Mouse (Mus musculus): Measurements from ENCODE around the gene Tecta.

- TF ChIP-seq POLR2A (IDR thresholded peaks at IDR 0.05; ENCODE audit: insufficient read depth, low read length) = no peak
- TF ChIP-seq EP300 (IDR thresholded peaks at IDR 0.05; ENCODE audit: insufficient read depth, low read depth, low read length) = no peak
These were observed 27.9 kb downstream of the Tecta start for GRCm38 (mm10) chr9:42371670-42372368.
